Mouse (Mus musculus) c-Kit-positive CD71-positive TER-119-negative erythroid progenitor cells, embryonic 14.5 days (primary cell): ENCODE measurements around the gene Tmed2.
A peak's percentile ranks its signal among the peaks of the same experiment; 100 is the strongest.
"Not testable (repeated sequence)": the region's sequence is repeated elsewhere in the genome, so short reads cannot be mapped to it uniquely, and the experiment has no call there.

Source experiments
- DNase-seq: peaks from one replicate; pipeline ENCODE4 v3.0.0-alpha.2; 2013; ENCODE audit warnings: low read depth

Tmed2 gene

GRCm38 (mm10) chr5:124540383-124540786 is at the start of gene Tmed2:
Gene Tmed2 (plus strand): TSS chr5:124540695.
- peak; percentile 91 for DNase-seq

GRCm38 (mm10) chr5:124491732-124492131 is 48.8 kb upstream of the Tmed2 start:
- DNase-seq, result no peak

GRCm38 (mm10) chr5:124492618-124493017 is 47.9 kb upstream of the Tmed2 start:
- no peak for DNase-seq

GRCm38 (mm10) chr5:124493455-124493854 is 47.0 kb upstream of the Tmed2 start:
- no peak for DNase-seq

GRCm38 (mm10) chr5:124495547-124495946 is 44.9 kb upstream of the Tmed2 start:
- no peak for DNase-seq

- DNase-seq, result no peak
Observed at GRCm38 (mm10) chr5:124496614-124497514, 43.6 kb upstream of the Tmed2 start.

GRCm38 (mm10) chr5:124498221-124498876 is 42.1 kb upstream of the Tmed2 start:
- DNase-seq, result no peak

GRCm38 (mm10) chr5:124499001-124499400 is 41.5 kb upstream of the Tmed2 start:
- no peak for DNase-seq

- not testable (repeated sequence) for DNase-seq
Observed at GRCm38 (mm10) chr5:124500037-124500436, 40.5 kb upstream of the Tmed2 start.

- DNase-seq, result no peak
Observed at GRCm38 (mm10) chr5:124500573-124500972, 39.9 kb upstream of the Tmed2 start.

GRCm38 (mm10) chr5:124501541-124501940 is 39.0 kb upstream of the Tmed2 start:
- DNase-seq, result no peak

GRCm38 (mm10) chr5:124503742-124504141 is 36.8 kb upstream of the Tmed2 start:
- no peak for DNase-seq

GRCm38 (mm10) chr5:124505235-124505634 is 35.3 kb upstream of the Tmed2 start:
- no peak for DNase-seq

GRCm38 (mm10) chr5:124506731-124507359 is 33.6 kb upstream of the Tmed2 start:
- no peak for DNase-seq

- no peak for DNase-seq
Observed at GRCm38 (mm10) chr5:124509200-124509599, 31.3 kb upstream of the Tmed2 start.

GRCm38 (mm10) chr5:124509742-124510237 is 30.7 kb upstream of the Tmed2 start:
- no peak for DNase-seq

GRCm38 (mm10) chr5:124510536-124511050 is 29.9 kb upstream of the Tmed2 start:
- no peak for DNase-seq

- no peak for DNase-seq
Observed at GRCm38 (mm10) chr5:124515789-124516188, 24.7 kb upstream of the Tmed2 start.

GRCm38 (mm10) chr5:124518648-124519047 is 21.8 kb upstream of the Tmed2 start:
- DNase-seq, result no peak

- DNase-seq, result no peak
Observed at GRCm38 (mm10) chr5:124521588-124521987, 18.9 kb upstream of the Tmed2 start.

- DNase-seq, result peak; percentile 28
Observed at GRCm38 (mm10) chr5:124523032-124523431, 17.5 kb upstream of the Tmed2 start.

GRCm38 (mm10) chr5:124524943-124525342 is 15.6 kb upstream of the Tmed2 start:
- no peak for DNase-seq
